ENCODE assay signal across 29 mouse cellular contexts in the genomic region with DNA sequence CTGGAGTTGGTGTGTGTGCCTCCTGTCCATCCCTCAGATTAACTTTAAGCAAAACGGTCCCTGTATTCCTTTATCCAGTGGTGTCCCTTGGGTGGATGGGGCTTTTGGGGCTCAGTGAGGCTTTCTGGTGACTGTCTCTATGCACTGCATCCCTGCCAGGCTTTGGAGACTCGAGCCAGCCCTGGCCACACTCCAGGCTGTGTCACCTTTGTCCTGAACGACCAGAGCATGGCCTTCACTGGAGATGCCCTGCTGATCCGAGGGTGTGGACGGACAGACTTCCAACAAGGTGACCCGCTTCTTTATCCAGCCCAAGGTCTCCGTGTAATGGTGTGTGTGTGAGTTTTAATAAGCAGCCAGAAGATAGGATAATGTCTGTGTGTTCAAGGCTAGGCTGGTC. TPM values are rescaled to one million over a fixed set of nuclear protein-coding genes. Genes with fewer than 3 reads are reported as not detected.
DNase-seq lines count a peak whose midpoint lies in the region; TF ChIP-seq lines count a peak whose summit lies in the region.
"Had no signal": no experiment of that assay in that cellular context is flagged by ENCODE, and none has a peak within 500 bp of the region (broad histone marks: within the 10 kb centered on the region; RNA-seq: fewer than 3 reads in every experiment).

No protein-coding gene starts in this region.

- H3K27me3 ChIP-seq in liver, adult 2 months (ENCODE audit: control insufficient read depth, insufficient read depth, low read length) = no peaks in the 10 kb centered on the region

- peaks cover 18% of the 10 kb centered on the region for H3K4me1 ChIP-seq in liver, adult 2 months (ENCODE audit: control insufficient read depth, insufficient read depth, low read length)

- no peaks in the 10 kb centered on the region for H3K36me3 ChIP-seq in liver, adult 2 months (ENCODE audit: control insufficient read depth, insufficient read depth, low read length)
- H3K36me3 ChIP-seq: embryonic facial prominence, embryonic 10.5 days; forebrain, embryonic 12.5 days; forebrain, embryonic 15.5 days; hindbrain, embryonic 12.5 days; hindbrain, embryonic 15.5 days had no signal

- intact Hi-C loops in gastrocnemius, adult 2 months (cut with DNase I) = no loop called here
- intact Hi-C loops in gastrocnemius, postnatal 36 days (cut with DNase I) = no loop called here

- no peak overlapping the region for H3K9ac ChIP-seq in liver, adult 2 months (ENCODE audit: low read depth, low read length)
- H3K9ac ChIP-seq: embryonic facial prominence, embryonic 13.5 days; forebrain, embryonic 12.5 days; forebrain, embryonic 15.5 days; hindbrain, embryonic 12.5 days; hindbrain, embryonic 15.5 days had no signal

- no peak for TF ChIP-seq POLR2A in liver, adult 2 months (IDR thresholded peaks at IDR 0.05; ENCODE audit: extremely low read depth, insufficient read depth, low read length)

- peak; percentile 14 for DNase-seq in gastrocnemius, adult 2 months
- DNase-seq in gastrocnemius, postnatal 36 days = no peak
- DNase-seq in kidney, adult 9 months = peak; percentile 76
- no peak for DNase-seq in kidney, postnatal 4 days
- DNase-seq in liver, adult 2 months (ENCODE audit: extremely low read depth, low read depth, low spot score) = peak; percentile 94
- DNase-seq in liver = no peak
- DNase-seq: adrenal gland, adult 8-10 months; adrenal gland, postnatal 25 days; cerebellum, adult 11-12 months; cerebellum, adult 8-10 months; cerebellum, postnatal 36 days; embryo, embryonic 11 days; gastrocnemius, postnatal 10 days; heart, adult 11 months had no signal

- H3K27ac ChIP-seq in gastrocnemius, adult 2 months = no peak overlapping the region
- peak overlapping the region; percentile 74 for H3K27ac ChIP-seq in liver, adult 2 months (replicated peaks; ENCODE audit: insufficient read depth, low read depth, low read length)
- H3K27ac ChIP-seq: embryonic facial prominence, embryonic 10.5 days; embryonic facial prominence, embryonic 13.5 days; forebrain, embryonic 12.5 days; forebrain, embryonic 15.5 days; hindbrain, embryonic 12.5 days; hindbrain, embryonic 15.5 days had no signal

- no peak for TF ChIP-seq CTCF in gastrocnemius, adult 2 months (IDR thresholded peaks at IDR 0.05)
- TF ChIP-seq CTCF in liver, adult 2 months (IDR thresholded peaks at IDR 0.05; ENCODE audit: low read depth, low read length) = no peak

- 19% methylated on average over 7 of the region's 7 CpGs for WGBS in liver, adult 2 months

- H3K4me3 ChIP-seq in gastrocnemius, adult 2 months = no peak overlapping the region
- H3K4me3 ChIP-seq in liver, adult 2 months (ENCODE audit: insufficient read depth, low read depth, low read length) = no peak overlapping the region
- H3K4me3 ChIP-seq: embryonic facial prominence, embryonic 10.5 days; embryonic facial prominence, embryonic 13.5 days; erythroblast, embryonic 14.5 days; forebrain, embryonic 12.5 days; forebrain, embryonic 15.5 days; hindbrain, embryonic 12.5 days; hindbrain, embryonic 15.5 days had no signal

- H3K79me2 ChIP-seq in liver, adult 2 months (ENCODE audit: control insufficient read depth, insufficient read depth, low read length) = no peaks in the 10 kb centered on the region

RNA-seq across cellular contexts. Expression of a gene that starts 4.5 kb away (rescaled TPM):
- total RNA-seq in gastrocnemius, adult 2 months (2021) = under 1 TPM; 0.54 to 0.59 TPM
- total RNA-seq in gastrocnemius, postnatal 36 days (2021) = under 1 TPM; 0.30 to 0.66 TPM
- total RNA-seq in liver, adult 2 months (2014; rRNA removed) = 1.4 and 1.5 TPM in 2 replicates
- 3.4 and 3.5 TPM in 2 replicates for polyA plus RNA-seq in liver, adult 2 months (2012; rRNA removed)
- polyA plus RNA-seq: embryonic facial prominence, embryonic 10.5 days; forebrain, embryonic 12.5 days; forebrain, embryonic 15.5 days; heart, embryonic 14.5 days; heart, postnatal 0 days; hindbrain, embryonic 12.5 days; hindbrain, embryonic 15.5 days had no signal

RNA-seq across cellular contexts. Expression of a gene that starts 18.6 kb away (rescaled TPM):
- total RNA-seq in gastrocnemius, adult 2 months (2021) = under 1 TPM in 1 of 2 experiments, not detected in 1; 0.17 TPM
- under 1 TPM in 1 of 2 experiments, not detected in 1; 0.18 TPM for total RNA-seq in gastrocnemius, postnatal 36 days (2021)
- not detected in 2 replicates for total RNA-seq in liver, adult 2 months (2014; rRNA removed)
- 0.02 TPM in 1 of 2 replicates, not detected in the other for polyA plus RNA-seq in liver, adult 2 months (2012; rRNA removed)
- total RNA-seq: hematopoietic stem cell, adult 5-6 weeks had no signal

RNA-seq across cellular contexts. Expression of a gene that starts 18.7 kb away (rescaled TPM):
- total RNA-seq in gastrocnemius, adult 2 months (2021) = 10 to 100 TPM; 22.0 to 27.4 TPM
- 10 to 100 TPM; 23.0 to 24.2 TPM for total RNA-seq in gastrocnemius, postnatal 36 days (2021)
- total RNA-seq in liver, adult 2 months (2014; rRNA removed) = 71.1 and 91.4 TPM in 2 replicates
- 227 and 244 TPM in 2 replicates for polyA plus RNA-seq in liver, adult 2 months (2012; rRNA removed)

RNA-seq across cellular contexts. Expression of a gene that starts 30.3 kb away (rescaled TPM):
- not detected for total RNA-seq in gastrocnemius, adult 2 months (2021)
- total RNA-seq in gastrocnemius, postnatal 36 days (2021) = not detected
- total RNA-seq in liver, adult 2 months (2014; rRNA removed) = not detected in 2 replicates
- not detected in 2 replicates for polyA plus RNA-seq in liver, adult 2 months (2012; rRNA removed)
- total RNA-seq: gastrocnemius, postnatal 10 days; gastrocnemius, postnatal 4 days; heart, adult 8-10 months; heart, postnatal 25 days; hematopoietic stem cell, adult 5-6 weeks had no signal
- polyA plus RNA-seq: activated CD4-positive, CD25-positive, alpha-beta regulatory T cell, adult 4 months; cortical plate, adult 2 months; erythroblast, embryonic 14.5 days; heart, embryonic 14.5 days; heart, postnatal 0 days had no signal

RNA-seq across cellular contexts. Expression of a gene that starts 60.0 kb away (rescaled TPM):
- total RNA-seq in gastrocnemius, adult 2 months (2021) = 10 to 100 TPM; 18.3 to 18.5 TPM
- 10 to 100 TPM; 17.1 to 21.4 TPM for total RNA-seq in gastrocnemius, postnatal 36 days (2021)
- total RNA-seq in liver, adult 2 months (2014; rRNA removed) = 4.8 and 7.4 TPM in 2 replicates
- 12.6 and 17.1 TPM in 2 replicates for polyA plus RNA-seq in liver, adult 2 months (2012; rRNA removed)

Comparison
In these comparisons a context has a peak if more than half of its experiments do, and no peak if none do; other contexts are left out.
1. DNase-seq: peak in gastrocnemius, adult 2 months (single experiment), kidney, adult 9 months (single experiment) and liver, adult 2 months (single experiment); none in gastrocnemius, postnatal 36 days (0 of 2), kidney, postnatal 4 days (0 of 2) and liver (single experiment).